Mouse (Mus musculus) limb, embryonic 15.5 days (tissue): ENCODE measurements at regions not wholly inside any gene's neighbourhood (a gene's known extent, or its start where the extent isn't known, plus 50 kb on each side); places are given as distances from the start of the nearest gene placed in this dataset.

ENCODE experiments used
- ATAC-seq: fragments of 200-750 bp; cut with Nextera tagmentation; 2 replicates; pipeline ENCODE4 v1.8.0; 2017; ENCODE audit warnings: low read depth, moderate TSS enrichment; ENCODE audit not compliant: insufficient number of reproducible peaks, low FRiP score, low TSS enrichment
- H3K27ac ChIP-seq: fragments of 300-500 bp; sonication (generic); 2 replicates; pipeline ENCODE4 v1.5.1; 2015; ENCODE audit warnings: moderate library complexity, mild to moderate bottlenecking, inconsistent platforms
- H3K27me3 ChIP-seq: fragments of 300-500 bp; sonication (generic); 2 replicates; pipeline ENCODE4 v1.6.1; 2015; ENCODE audit warnings: inconsistent platforms
- H3K36me3 ChIP-seq: fragments of 300-500 bp; sonication (generic); 2 replicates; pipeline ENCODE4 v1.6.1; 2015; ENCODE audit warnings: inconsistent platforms
- H3K4me1 ChIP-seq: fragments of 300-500 bp; sonication (generic); 2 replicates; pipeline ENCODE4 v1.6.1; 2015; ENCODE audit warnings: inconsistent platforms
- H3K4me2 ChIP-seq: fragments of 300-500 bp; sonication (generic); 2 replicates; pipeline ENCODE4 v1.6.1; 2015; ENCODE audit warnings: mild to moderate bottlenecking, inconsistent platforms
- H3K4me3 ChIP-seq: fragments of 300-500 bp; sonication (generic); 2 replicates; pipeline ENCODE4 v1.5.1; 2015; ENCODE audit warnings: mild to moderate bottlenecking, inconsistent platforms
- H3K9ac ChIP-seq: fragments of 300-500 bp; sonication (generic); 2 replicates; pipeline ENCODE4 v1.6.1; 2015; ENCODE audit warnings: inconsistent platforms
- H3K9me3 ChIP-seq: fragments of 300-500 bp; sonication (generic); 2 replicates; pipeline ENCODE4 v1.6.1; 2016; ENCODE audit warnings: inconsistent platforms
- WGBS: fragments of 180-500 bp; shearing (Covaris S2); methylation state at CpG from one replicate; pipeline ENCODE4 v1.1.7; 2015; 5-methylcytosine and 5-hydroxymethylcytosine counted together

DNA sequence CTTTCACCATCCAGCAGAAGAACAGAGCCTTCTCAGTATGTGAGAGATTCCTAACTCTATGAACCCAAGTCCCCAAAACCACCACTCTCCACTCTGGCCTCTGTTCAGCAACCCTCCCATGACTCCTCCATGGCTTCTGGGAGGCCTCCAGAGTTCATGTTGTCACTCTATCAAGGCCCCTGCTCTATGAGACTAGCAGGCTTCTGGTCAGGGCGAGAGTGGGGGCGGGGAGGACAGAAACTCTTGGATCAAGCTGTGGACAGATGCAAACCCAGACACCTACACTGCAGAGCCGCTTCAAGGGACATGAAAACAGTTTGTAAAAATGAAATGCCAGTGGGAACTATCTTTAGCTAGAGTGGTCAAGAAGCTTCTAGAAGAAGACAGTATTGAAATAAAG lies 170.2 kb downstream of the Rybp start:
- H3K9me3 ChIP-seq: no peaks in the 10 kb centered on the region
- ATAC-seq: no peak
- no peak overlapping the region for H3K4me2 ChIP-seq
- H3K36me3 ChIP-seq: no peaks in the 10 kb centered on the region
- H3K4me1 ChIP-seq: peaks cover 19% of the 10 kb centered on the region
- no peak overlapping the region for H3K4me3 ChIP-seq
- H3K9ac ChIP-seq: no peak overlapping the region
- WGBS: 79% methylated on average over 3 of the region's 3 CpGs
- peaks cover 9% of the 10 kb centered on the region; the same call in 1 of the 2 replicates for H3K27me3 ChIP-seq
- no peak overlapping the region for H3K27ac ChIP-seq

DNA sequence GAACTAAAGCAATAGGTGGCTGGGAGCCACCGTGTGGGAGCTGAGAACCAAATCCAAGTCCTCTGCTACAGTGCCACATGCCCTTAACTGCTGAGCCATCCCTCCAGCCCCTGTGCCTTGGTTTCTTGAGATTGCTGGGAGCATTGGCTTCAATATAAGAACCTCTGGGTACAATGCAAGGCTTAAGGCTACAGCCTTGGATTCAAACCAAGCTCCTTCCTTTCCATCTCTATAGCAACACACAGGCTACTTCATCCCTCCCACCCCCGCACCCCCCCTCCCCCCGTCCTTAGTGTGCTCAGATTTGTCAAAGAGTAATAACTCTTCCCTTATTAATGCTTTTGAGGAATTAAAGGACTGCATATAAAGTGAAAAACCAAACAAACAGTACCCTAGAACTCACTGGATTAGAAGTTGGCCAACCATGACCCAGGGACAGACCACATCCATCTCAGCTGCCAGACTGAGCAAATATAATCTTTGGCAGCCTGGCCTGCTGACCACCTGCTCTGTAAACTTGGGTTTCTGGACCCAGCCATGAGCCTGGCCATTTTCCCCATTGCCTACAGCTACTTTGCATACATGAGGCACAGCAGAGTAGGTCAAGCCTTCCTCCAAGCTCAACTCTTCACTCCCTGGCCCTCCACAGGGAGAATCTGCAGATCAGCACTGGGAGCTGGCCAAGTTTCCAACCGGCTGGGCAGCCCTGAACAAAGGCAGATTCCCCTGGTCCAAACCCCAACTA lies 173.7 kb downstream of the Rybp start:
- Histone ChIP-seq H3K4me2 (no peak overlapping the region), H3K4me3 (no peak overlapping the region), H3K4me1 (peaks cover 4% of the 10 kb centered on the region; the same call in 1 of the 2 replicates), H3K27ac (no peak overlapping the region), H3K9ac (no peak overlapping the region), H3K9me3 (no peaks in the 10 kb centered on the region), H3K36me3 (no peaks in the 10 kb centered on the region), H3K27me3 (no peaks in the 10 kb centered on the region; the same call in 1 of the 2 replicates)
- ATAC-seq: no peak
- WGBS: 61% methylated on average over 4 of the region's 4 CpGs

DNA sequence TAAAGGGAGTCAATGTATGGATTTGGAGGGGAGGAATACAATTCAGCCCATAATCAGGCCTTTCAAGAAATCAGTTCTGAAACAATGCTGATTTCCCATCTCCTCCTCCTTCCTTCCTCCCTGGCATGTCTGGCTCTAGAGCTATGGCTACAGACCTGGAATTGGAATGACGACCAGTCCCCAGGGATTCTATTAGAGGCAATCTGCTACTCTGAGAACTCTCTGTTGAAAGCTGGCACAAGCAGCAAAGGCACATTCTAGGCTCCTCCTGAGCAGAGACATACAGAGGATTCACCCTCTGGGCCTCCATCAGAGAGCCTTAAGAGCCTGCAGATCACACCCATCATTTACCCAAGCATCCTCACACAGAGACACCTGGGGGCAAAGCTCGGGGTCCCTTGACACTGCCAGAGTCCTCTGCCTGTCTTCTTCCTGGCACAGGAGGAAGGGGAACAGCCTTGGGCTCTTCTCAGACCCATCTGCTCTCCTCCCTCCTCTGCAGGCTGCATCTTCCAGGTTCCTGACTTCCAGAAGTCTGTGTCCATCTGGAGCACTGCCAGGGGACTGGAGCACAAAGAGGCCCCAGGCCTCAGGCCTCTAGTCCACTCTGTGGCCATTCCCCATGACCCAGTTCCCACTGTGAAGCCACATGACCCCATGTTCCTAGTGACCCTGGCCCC lies 176.2 kb downstream of the Rybp start:
- Histone ChIP-seq H3K36me3 (no peaks in the 10 kb centered on the region), H3K9me3 (no peaks in the 10 kb centered on the region), H3K9ac (no peak overlapping the region), H3K4me1 (peaks cover 14% of the 10 kb centered on the region), H3K4me3 (no peak overlapping the region), H3K27me3 (peaks cover 3% of the 10 kb centered on the region; the same call in 1 of the 2 replicates), H3K4me2 (no peak overlapping the region), H3K27ac (no peak overlapping the region)
- 52% methylated on average over 2 of the region's 2 CpGs for WGBS
- ATAC-seq: no peak

DNA sequence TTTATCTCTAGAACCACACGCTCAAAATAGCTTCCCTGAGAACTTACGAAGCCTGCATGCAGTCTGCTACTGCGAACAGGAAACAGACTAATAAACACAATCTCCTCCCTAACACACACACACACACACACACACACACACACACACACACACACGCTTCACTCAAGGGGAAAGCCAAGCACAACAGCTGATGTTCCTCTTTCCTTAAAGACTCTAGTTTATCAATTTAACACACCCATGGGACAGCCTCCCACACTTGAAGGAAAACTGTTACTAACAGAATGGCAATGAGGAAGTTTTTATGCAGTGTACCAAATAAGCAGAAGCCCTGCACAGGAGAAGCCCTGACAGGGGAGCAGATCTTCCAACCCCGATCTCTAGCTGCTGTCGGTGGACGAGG lies 177.3 kb downstream of the Rybp start:
- Histone ChIP-seq H3K9ac (no peak overlapping the region), H3K27ac (no peak overlapping the region), H3K9me3 (no peaks in the 10 kb centered on the region), H3K36me3 (no peaks in the 10 kb centered on the region), H3K4me1 (peaks cover 15% of the 10 kb centered on the region), H3K4me3 (no peak overlapping the region), H3K27me3 (peaks cover 3% of the 10 kb centered on the region; the same call in 1 of the 2 replicates), H3K4me2 (no peak overlapping the region)
- no peak for ATAC-seq
- WGBS: 55% methylated on average over 7 of the region's 7 CpGs

DNA sequence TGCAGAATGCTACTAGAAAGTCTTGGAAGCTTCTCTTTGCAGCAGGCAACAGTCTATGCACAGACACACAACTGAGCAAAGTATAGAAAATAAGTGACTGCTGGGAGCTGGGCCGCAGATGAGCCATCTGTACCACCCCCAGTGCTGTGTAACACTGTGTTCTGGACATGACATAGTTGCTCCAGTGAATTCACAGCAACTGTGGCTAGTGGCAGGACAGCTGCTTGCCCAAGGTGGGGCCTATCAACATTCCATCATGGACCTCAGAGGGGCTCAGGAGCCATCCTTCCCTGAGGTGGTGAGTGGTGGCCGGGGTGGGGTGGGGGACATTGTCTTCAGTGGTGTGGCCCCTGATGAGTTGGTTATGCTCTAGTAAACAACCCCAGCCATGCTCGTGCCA lies 177.9 kb downstream of the Rybp start:
- peaks cover 3% of the 10 kb centered on the region; the same call in 1 of the 2 replicates for H3K27me3 ChIP-seq
- ATAC-seq: no peak
- no peaks in the 10 kb centered on the region for H3K36me3 ChIP-seq
- no peak overlapping the region for H3K4me3 ChIP-seq
- H3K27ac ChIP-seq: no peak overlapping the region
- no peak overlapping the region for H3K4me2 ChIP-seq
- H3K9ac ChIP-seq: no peak overlapping the region
- H3K9me3 ChIP-seq: no peaks in the 10 kb centered on the region
- H3K4me1 ChIP-seq: peaks cover 22% of the 10 kb centered on the region
- WGBS: 67% methylated on average over 3 of the region's 3 CpGs

DNA sequence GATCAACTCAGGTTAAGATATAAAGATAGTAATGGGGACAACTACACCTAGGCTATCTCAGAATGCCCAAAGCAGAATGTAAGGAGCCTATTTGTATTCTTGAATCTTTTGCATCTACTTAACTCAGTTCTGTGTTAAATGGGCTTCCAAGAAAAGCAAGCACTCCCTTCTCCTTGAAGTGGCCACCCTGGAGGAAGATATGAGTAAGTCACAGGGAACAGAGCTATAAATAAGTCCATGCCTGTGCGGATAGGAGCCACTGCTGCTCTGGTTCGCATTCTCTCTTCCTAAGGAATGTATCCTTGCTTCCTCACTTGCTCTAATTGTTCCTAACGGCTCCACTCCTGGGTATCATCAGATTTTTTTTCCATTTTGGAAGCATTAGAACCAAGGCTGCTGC lies 179.8 kb downstream of the Rybp start:
- Histone ChIP-seq H3K4me1 (peaks cover 29% of the 10 kb centered on the region), H3K36me3 (no peaks in the 10 kb centered on the region)
- WGBS: 61% methylated on average over 3 of the region's 3 CpGs

DNA sequence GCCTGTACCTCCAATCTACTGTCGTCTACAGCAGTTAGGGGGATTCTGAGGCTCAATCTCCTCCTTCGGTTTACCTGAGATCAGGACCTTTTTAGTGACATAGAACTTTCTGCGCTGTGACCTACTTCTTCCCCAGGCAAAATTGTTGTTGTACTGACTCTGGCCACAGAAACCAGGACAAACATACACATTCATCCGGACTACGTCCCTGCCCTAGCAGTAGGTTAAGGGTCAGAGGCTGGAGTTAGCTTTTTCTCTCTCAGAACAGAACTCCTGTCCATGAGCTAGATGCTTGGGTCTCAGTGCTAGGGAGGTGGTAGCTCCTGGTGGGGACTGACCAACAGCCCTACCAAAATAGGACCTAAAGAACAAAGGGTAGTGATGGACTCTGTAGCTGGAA lies 180.2 kb downstream of the Rybp start:
- Histone ChIP-seq H3K36me3 (no peaks in the 10 kb centered on the region), H3K9ac (no peak overlapping the region), H3K27ac (no peak overlapping the region), H3K4me1 (peaks cover 29% of the 10 kb centered on the region), H3K27me3 (peaks cover 8% of the 10 kb centered on the region; the same call in 1 of the 2 replicates), H3K9me3 (no peaks in the 10 kb centered on the region), H3K4me3 (no peak overlapping the region), H3K4me2 (no peak overlapping the region)
- no peak for ATAC-seq
- 88% methylated on average over 5 of the region's 5 CpGs for WGBS

More for the DNA sequence above, 179.8 kb downstream of the Rybp start:
- Histone ChIP-seq H3K27ac (no peak overlapping the region), H3K9me3 (no peaks in the 10 kb centered on the region), H3K4me3 (no peak overlapping the region), H3K4me2 (no peak overlapping the region), H3K9ac (no peak overlapping the region), H3K27me3 (peaks cover 8% of the 10 kb centered on the region; the same call in 1 of the 2 replicates)
- no peak for ATAC-seq

DNA sequence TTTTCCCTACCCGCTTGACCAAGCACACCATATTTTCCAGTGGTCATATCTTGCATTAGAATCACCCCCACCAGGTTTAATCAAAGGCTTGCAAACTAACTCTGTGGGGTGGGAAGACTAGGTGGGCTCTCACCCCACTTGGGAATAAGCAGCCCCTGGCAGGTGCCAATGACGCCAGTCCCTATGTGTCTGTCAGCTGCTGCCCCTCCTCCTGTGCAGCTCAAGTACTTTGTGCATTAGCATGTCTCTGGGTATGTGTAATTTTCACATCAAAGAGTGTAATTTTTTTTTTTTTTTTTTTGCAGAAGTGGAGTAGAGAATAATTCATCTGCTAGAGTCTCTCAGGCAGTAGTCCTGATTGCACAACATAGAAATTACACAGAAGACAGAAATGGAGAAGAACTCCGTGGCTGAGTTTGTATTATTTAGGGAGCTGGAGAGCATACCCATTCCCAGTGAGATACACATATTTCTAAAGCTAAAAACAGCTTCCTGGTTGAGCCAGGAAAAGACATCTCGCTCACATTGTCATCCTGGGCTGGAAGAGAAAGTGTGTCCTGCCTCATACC lies 186.6 kb downstream of the Rybp start:
- peaks cover 15% of the 10 kb centered on the region; the same call in 1 of the 2 replicates for H3K4me1 ChIP-seq
- H3K9ac ChIP-seq: no peak overlapping the region
- peaks cover 22% of the 10 kb centered on the region; the same call in 1 of the 2 replicates for H3K27me3 ChIP-seq
- H3K36me3 ChIP-seq: no peaks in the 10 kb centered on the region
- no peaks in the 10 kb centered on the region for H3K9me3 ChIP-seq
- WGBS: 78% methylated on average over 4 of the region's 4 CpGs
- H3K4me3 ChIP-seq: no peak overlapping the region
- no peak overlapping the region for H3K4me2 ChIP-seq
- no peak for ATAC-seq
- H3K27ac ChIP-seq: no peak overlapping the region

DNA sequence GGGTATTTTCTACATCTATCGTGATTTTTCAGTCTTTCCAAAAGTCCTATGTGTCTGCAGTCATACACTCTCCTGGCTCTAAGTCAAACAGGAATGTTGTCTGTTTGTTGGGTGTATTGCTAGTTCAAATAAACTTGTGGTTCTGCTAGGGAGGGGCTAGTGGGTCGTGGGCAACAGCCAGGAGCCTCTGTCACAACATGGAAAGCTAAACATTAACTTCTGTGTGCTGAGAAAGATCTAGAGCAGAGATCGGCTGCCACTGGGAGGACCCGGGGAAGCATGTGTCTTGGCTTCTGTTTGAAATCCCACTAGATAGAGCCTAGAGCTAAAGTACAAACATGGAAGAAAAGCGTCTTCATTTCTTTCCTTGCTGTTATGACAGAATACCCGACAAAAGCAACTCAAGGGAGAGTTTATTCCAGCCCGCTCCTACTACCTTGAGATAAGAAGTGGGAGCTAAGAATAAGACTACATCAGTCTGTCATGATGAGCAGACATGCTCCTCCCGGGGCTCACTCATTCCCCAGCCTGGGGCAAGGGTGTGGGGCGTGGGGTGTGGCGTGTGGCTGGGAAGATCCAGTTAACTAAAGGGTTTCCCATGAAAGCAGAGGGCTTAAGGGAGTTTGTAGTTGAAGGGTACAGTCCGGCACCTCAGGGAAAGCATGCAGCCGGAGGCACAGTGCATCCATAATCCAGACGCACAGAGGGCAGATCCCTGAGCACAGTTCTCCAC lies 190.7 kb downstream of the Rybp start:
- Histone ChIP-seq H3K9me3 (no peaks in the 10 kb centered on the region), H3K36me3 (no peaks in the 10 kb centered on the region), H3K27ac (no peak overlapping the region), H3K4me1 (peaks cover 11% of the 10 kb centered on the region), H3K27me3 (peaks cover 23% of the 10 kb centered on the region; the same call in 1 of the 2 replicates), H3K4me2 (no peak overlapping the region), H3K9ac (no peak overlapping the region), H3K4me3 (no peak overlapping the region)
- 67% methylated on average over 13 of the region's 13 CpGs for WGBS
- ATAC-seq: no peak

DNA sequence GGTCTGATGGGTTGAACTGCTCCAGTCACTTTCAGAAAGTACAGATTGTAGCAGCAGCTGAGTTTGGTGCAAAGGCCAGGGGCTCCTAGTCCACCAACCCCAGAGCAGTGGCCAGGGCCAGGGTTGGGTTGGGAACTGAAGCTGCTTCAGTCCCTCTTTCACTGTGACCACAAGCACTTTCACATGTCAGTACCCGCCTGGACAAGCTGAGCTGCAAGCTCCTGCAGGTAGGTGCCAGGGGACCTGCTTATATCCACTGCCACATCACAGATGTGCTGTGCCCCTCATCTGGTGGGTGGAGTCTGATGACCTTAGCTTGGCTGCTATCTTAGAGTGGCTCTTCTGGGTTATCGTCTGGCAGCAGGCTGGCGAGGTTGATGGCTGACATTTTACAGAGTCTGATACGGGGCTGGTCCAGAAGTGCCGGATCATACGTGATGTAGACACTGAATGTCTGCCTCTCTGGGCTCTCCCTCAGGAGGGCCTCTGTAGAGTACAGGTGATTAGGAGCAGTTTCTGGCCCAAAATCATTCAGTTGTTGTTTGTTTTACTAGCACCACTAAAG lies 192.6 kb downstream of the Rybp start:
- H3K9me3 ChIP-seq: no peaks in the 10 kb centered on the region
- H3K9ac ChIP-seq: no peak overlapping the region
- H3K4me1 ChIP-seq: peaks cover 11% of the 10 kb centered on the region
- no peak overlapping the region for H3K4me3 ChIP-seq
- no peaks in the 10 kb centered on the region for H3K36me3 ChIP-seq
- peaks cover 21% of the 10 kb centered on the region; the same call in 1 of the 2 replicates for H3K27me3 ChIP-seq
- H3K4me2 ChIP-seq: no peak overlapping the region
- H3K27ac ChIP-seq: no peak overlapping the region
- WGBS: 82% methylated on average over 6 of the region's 6 CpGs
- no peak for ATAC-seq

DNA sequence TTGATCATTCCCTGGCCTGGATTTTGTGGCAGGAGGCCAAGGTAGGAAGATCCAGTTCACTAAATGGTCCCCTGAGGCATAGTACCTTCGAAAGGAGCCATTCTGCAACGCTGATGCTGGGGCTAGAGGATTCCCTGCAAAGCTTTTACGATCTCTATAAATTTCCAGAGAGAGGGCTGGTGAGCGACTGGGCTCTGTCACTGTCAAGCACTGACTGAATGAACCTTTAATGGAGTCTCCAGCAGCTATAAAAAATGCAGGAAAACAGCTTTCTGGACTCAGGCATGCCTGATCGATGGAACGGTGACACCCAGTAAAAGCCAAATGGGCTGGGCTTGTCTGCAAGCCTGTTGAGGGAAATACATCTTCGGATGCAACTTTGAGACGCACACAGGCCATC lies 194.4 kb downstream of the Rybp start:
- peaks cover 11% of the 10 kb centered on the region for H3K4me1 ChIP-seq
- peaks cover 13% of the 10 kb centered on the region; the same call in 1 of the 2 replicates for H3K27me3 ChIP-seq
- H3K27ac ChIP-seq: no peak overlapping the region
- ATAC-seq: no peak
- no peaks in the 10 kb centered on the region for H3K36me3 ChIP-seq
- no peak overlapping the region for H3K9ac ChIP-seq
- H3K9me3 ChIP-seq: no peaks in the 10 kb centered on the region
- H3K4me2 ChIP-seq: no peak overlapping the region
- H3K4me3 ChIP-seq: no peak overlapping the region
- 12% methylated on average over 8 of the region's 8 CpGs for WGBS
